Mouse (Mus musculus) adrenal gland, adult 8-10 months (tissue): ENCODE measurements at regions not wholly inside any gene's neighbourhood (a gene's known extent, or its start where the extent isn't known, plus 50 kb on each side); places are given as distances from the start of the nearest gene placed in this dataset.
A peak's percentile ranks its signal among the peaks of the same experiment; 100 is the strongest.
"Not testable (repeated sequence)": the region's sequence is repeated elsewhere in the genome, so short reads cannot be mapped to it uniquely, and the experiment has no call there.

Source experiments
- DNase-seq: peaks from one replicate; pipeline ENCODE4 v3.0.0; 2022

DNA sequence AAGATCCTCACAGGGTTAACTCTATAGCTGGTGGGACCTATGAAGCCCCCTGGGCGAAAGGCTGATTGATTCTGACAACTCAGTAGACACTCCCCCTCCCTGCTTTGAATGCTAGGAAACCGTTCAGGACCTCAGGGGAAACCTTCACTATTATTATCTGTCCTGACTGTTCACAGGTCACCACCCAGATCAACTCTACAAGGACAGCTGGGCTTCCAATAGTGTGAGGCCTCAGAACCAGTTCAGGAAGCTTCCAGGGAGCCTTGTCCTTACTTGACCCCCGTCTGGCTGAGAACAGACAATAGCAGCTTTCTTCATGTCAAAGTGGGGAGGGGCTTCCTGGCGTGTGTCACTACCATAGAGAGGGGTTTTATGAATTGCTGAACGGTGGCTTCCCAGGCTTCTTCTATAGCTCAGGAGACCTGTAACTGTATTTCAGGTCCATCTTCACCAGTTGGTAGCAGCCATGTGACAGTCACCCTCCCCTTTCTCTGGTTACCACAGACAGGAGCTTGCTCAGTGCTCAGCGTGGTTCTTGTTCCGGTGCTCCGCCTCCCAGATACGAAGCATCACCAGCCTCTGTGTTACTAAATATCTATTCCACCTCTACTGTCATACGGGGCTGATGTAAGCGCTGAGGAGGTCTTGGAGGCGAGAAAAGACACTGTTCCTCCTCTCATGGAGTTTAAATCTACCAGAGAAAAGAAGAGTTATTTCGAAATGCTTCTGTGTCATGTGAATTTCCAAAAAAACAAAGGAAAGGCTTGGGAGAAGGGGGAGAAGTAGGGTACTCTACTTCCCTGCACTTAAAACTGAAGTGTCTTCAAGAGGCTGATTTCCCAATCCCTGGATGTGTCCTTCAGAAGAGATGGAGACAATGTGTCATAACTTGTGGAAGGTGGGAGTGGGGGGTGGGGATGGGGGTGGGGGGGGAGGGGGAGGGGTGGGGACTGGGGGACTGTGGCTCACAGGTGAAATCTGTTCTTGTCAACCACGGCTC lies 96.9 kb downstream of the Vcpkmt start:
- peak; percentile 31 for DNase-seq

DNA sequence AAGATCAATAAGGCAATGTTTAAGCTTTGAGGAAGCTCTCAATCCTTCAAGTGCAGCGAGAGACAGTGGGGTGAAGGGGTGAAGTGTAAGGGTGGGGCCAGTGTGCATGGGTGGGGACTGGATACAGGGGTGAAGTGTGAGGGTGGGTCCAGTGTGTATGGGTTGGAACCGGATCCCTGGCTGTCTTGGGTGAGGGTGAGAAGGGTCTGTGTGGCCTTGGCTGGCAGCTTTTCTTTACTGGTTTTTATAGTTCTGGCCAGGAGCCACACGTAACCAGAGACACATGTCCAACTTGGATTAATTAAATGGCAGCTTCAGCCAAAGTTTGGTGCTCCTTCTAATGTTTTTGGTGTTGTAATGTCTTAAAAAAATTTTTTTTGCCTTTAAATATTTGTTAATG lies 101.4 kb downstream of the Vcpkmt start:
- no peak for DNase-seq

DNA sequence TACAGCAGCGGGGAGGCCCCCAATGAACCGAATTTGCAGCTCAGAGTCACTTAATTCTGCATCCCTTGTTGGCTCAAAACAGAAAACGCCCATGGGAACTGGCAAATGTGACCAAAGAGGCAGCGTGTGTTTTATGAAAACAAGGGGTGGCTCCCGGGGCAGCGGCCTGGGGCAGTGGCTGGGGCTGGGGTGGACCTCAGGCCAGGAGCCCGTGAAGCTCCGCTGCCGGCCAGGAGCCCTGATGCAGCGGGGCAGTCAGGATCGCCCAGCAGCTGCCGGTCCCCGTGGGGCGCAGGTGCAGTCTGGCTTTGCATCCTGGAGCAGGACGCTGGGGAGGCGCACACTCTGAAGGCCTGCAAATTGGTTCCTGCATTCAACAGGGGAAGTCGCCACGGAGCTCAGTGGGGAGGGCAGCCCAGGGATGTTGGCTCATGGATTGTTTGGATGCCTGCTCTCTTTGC lies 104.4 kb upstream of the Gm9887 start:
- no peak for DNase-seq

DNA sequence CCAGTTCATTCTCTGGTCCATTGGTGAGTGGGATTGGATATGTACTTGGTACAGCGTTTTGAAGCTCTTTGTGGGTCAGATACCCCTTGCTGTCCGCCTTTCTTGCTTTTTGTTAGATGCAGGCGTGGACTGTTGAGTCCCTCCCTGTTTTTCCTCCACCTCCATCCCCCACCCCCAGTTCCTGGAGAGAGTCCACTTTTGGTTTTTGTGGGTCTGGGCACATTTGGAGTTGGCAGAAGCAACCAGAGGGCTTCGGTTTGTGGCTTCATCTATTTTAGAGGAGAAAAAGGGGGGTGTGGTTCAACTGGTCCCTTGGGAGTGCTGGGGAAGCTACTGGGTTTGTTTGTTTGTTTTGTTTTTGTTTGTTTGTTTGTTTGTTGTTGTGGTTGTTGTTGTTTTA lies 103.9 kb upstream of the Gm9887 start:
- DNase-seq: no peak

DNA sequence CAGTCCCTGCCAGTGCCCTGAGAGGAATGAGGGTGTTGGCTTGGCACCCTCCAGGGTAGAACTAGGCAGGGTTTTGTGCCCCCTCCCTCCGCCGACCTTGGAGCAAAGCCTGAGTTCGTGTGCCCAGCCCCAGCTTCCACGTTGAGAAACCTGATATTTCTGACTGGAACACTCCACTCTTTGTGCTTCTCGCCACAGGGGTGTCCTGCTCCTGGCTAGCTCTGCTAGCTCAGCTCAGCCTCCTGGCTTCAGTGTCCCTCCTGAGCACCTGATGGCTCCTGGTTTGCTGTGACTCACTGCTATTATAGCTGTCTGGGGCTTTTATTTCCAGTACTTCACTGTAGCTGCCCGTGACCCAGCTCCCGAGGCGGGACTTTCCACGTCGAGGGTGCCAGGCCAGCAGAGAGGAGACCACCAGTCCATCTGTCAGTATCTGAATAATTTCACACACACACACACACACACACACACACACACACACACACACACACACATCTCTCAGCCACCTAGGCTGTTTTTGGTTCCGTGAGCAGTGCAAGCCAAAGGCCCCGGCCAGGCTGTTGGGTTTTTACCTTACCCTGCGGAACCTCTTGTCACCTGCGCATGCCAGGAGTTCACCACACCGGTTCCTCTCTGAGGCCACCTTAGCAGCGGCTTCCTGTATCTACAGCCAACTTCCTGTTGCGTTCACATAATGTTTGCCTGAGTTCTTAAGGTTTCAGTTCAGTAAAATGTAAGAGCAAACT lies 102.8 kb upstream of the Gm9887 start:
- no peak for DNase-seq

DNA sequence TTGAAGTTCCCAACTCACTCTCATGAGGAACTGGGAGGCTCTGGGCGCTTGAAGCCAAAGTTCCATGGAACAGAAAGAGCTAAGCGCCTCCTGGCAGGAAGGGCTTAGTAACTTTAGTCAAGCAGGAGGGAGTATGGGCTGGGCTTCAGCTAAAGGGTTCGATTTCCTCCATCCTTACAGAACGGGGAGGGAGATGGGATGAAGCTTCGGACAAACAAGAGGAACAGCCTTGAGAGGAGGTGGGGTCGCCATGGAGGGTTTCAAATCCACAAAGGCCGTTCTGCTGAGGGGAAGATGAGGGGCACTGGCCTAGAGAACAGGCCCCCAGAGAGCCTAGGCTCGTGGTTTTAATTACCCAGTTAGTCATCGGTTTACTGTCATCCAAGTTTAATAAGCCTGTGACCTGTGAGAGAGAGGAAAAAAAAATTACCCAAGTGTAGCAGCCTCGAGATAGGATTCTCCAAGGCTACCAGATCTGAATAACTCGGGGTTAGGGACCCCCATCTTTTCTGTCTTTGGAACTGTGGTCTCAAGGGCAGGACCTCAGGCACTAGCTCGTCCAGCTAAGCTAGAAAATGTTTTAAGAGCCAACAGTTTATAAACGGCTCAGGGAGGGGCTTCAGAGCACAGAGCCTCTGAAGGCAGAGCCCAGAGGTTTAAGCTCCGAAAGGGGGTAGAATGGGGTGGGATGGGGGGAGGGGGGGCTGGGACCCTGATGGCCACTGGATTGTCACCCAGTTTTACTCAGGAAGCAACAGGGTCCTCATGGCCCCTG lies 102.1 kb upstream of the Gm9887 start:
- DNase-seq: no peak

DNA sequence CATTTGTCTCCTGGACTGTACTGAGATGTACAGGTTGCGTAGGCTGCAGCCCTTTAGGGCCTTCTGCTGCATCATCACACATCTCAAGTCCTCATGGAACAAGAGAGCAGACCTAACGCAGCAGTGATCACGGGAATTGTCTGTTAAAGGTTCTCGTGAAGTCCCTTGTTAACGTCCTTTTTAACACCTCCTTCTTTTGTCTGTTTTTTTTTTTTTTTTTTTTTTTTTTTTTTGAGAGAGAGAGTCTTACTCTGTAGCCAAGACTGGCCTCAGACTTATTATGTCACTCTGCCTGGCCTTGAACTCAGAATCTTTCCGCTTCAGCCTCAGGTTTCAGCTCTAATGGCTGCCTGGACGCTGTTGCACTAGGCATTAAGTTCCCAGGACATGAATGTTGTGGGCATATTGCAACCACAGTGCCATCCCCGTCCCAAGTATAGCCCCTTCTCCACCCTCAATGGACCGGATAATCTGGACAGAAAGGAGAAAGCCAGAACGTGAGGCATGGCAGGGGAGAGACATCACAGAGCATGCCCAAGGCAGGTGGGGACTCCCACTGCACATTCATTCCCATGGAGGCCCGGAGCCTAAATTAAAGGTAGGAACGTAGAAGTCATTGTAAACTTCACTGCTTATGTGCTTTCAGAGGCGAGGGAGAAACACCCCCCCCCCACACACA lies 101.3 kb upstream of the Gm9887 start:
- DNase-seq: no peak

DNA sequence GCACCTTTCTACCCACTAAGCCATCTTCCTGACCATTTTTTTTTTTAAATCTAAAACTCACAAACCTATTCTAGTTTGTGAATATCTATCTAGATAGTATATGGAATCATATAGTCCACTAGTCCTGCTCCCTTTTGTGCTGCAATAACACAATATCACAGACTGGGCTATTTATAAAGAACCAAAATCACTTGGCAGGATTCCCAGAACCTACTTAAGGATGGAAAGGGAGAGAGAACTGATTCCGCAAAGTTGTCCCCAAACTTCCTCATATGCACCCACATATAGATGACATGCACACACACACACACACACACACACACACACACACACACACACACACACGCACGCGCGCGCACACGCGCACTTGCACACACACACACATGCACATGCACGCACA lies 100.7 kb upstream of the Gm9887 start:
- DNase-seq: no peak

DNA sequence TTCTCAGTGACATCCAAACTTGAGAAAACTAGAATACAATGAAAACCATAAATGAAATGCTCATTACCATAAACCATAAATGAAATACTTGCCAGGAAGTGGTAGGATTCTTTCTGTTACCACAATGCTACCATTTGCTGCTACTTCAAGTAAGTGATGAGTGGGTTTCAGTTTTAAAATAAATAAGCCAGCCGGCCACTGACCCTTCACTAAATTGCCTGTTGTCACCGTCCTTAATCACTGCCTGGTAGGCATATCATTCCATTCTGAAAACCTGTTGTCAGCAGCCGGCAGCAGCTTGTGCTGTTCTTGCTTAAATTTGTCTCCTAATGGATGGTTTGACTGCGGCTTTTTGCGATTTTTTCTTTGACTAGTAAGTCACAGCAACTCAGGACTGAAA lies 99.6 kb upstream of the Gm9887 start:
- no peak for DNase-seq

DNA sequence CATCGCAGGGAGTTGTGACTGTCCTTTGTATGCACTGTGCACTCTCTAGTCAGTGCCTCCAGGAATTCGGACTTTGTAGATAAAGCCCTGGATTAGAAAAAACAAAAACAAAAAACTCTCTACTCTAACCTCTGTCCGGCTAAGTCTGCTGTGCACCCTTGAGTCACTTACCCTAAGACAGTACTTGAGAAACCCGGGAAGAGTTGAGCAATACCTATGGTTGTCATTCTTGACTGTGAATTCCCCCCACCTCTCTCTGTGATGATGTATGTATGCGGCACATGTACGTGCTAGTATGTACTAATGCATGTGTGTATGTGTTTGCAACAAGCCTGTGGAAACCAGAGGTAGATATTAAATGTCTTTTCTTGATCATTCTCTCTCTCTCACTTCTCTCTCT lies 96.7 kb upstream of the Gm9887 start:
- no peak for DNase-seq

DNA sequence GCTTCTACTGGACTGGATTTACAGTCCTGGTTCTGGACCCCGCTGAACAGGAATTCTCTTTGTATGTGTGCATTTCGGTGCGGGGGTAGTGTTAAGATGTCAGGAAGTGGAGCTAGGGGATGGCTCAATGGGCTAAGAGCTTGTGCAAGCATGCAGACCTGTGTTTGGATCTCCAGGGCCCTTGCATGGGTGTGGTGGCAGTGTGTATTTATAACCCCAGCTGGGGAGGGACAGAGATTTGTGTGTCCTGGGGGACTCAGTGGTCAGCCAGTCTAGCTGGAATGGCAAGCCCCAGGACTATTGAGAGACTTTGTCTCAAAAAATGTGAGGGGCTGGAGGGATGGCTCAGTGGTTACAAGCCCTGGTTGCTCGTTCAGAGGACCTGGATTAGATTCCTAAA lies 95.1 kb upstream of the Gm9887 start:
- DNase-seq: no peak

DNA sequence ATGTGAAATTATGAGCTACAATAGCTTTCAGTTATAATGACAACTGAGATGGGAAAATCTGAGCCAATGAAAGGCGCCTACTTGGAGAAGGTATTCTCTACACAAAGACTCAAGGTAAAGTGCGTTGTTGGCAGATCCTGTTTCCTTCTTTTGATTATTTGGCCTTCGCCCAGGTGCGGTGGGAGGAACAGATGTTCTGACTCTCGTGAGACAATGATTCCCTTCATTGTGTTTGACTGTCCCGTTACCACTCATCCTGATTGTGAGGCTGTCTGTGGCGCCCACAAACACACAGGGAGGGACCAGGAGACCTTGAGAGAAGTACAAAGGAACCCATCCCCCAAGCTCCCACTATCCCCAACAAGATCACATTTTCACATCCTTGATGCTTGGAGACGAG lies 92.6 kb upstream of the Gm9887 start:
- no peak for DNase-seq

DNA sequence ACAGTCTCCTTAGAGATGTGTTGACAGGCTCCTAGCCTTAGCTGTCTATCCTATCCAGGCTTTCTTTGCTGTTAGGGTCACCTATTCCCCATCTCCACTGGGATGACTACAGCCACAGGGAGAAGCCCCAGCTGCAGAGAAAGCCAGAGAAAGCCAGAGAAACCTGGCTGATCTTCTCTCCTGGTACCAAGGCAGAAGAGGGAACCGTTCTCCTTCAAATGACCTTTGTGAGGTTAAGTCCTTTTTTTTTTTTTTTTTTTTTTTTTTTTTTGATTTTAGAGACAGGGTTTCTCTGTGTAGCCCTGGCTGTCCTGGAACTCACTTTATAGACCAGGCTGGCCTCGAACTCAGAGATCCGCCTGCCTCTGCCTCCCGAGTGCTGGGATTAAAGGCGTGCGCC lies 91.1 kb upstream of the Gm9887 start:
- DNase-seq: not testable (repeated sequence)

DNA sequence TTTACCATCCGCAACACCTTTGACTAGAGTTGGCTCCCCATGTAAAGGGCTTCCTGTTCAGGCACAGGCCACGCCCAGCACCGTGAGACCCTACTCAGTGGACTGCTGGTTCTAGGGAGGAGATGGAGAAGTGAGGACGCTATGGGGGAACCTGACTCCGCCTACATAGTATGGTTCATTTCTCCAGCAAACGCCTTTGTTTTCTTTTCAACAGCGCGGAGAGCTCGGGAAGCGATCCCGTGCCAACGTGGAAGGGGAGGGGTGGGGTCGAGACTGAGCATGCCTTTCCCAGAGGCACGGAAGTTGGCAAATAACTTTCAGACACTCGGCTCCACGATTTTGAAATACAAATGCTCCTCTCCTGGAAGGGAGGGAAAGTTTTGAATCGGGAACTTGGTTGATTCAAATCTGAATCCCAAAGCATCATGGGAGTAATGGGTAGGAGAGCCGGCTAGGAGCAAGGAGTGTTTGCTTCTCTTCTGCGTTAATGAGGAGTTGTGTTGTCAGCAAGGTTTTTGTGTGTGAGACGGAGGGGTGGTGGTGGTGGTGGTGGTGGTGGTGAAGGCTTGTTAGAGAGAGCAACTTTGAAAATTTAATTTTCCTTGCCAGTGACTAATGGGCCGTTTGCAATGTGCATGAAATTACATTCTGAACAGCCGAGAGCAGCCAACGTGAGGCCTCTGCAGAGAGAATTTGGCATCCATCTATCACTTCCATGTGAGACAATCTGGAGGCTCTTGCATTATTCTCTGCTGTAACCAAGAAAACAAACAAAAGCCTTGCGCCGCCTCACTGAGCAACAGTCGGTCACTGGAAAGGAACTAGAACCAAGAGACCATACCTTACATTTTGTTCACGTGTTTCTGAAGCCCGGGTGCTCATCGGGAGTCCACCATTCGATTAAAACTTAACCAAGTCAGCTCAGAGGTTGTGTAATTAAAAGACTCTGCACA lies 89.9 kb upstream of the Gm9887 start:
- DNase-seq: peak; percentile 36

DNA sequence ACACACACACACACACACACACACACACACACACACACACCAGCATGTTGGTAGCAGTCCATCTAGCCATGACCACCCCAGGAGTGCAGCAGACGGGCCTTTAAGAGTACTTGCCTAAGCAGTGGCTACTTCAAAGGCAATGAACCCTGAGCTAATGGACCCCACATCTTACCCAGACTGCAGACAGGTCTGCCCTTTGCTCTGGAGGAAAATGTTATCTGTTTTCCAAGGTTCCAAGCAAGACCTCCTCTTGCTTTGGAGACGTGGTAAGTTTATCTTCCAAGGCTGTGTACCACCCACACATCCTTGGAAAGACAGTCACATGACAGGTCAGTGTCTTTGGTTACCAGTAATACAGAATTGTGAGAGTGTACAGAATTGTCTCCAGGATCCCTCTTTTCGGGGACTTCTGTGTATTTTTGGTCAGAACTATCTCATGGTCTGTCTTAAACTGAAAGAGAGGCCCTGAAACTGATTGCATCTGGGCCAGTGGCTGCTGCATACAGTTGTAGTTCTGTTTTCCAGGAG lies 88.4 kb upstream of the Gm9887 start:
- no peak for DNase-seq

DNA sequence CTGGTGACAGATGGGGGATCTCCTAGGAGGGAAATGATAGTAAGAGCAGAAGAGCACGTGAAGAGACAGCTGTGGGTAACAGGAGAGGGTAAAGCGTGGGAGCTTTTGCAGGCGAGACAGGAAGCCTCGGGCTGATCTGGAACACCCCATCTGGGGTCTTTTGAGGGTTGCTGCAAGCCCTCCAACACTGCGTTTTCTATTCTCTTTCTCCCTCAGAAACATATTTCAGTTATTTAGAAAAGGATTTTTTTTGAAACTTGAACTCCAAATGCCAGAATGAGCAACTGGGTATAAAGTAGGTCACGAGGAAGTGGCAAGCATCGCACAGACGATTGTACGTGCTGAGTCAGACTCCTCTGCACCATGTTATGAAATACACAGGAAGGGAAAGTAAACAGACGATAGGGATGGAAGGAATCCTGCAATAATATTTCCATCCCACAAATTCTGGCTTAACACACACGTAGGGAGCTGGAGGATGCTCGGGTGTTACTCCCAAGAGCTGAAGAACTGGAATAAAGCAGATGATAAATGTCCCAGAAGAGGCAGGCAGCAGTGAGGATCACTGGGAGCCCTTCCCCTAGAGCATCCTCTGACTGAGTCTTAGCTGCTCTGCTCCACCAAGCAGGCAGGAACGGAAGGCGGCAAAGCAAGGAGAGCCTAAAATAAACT lies 86.0 kb upstream of the Gm9887 start:
- DNase-seq: peak; percentile 44

DNA sequence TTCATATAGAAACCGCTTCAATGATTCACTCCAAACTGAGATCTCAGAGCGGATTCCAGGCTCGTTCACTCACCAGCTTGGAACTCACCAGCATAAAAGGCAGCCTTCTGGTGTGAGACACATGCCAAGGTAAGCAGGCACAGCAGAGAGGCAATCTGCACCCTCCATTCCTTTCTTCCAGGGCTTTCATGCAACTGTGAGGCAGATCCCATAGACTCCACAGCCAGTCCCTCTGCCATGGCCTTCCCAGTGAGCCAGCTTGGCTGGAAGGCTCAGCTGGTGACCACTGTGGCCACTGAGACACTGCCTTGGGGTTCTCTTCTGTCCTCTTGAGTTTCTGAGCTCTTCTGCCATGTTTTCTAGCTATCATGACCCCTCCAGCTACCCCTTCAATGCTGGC lies 84.5 kb upstream of the Gm9887 start:
- no peak for DNase-seq

DNA sequence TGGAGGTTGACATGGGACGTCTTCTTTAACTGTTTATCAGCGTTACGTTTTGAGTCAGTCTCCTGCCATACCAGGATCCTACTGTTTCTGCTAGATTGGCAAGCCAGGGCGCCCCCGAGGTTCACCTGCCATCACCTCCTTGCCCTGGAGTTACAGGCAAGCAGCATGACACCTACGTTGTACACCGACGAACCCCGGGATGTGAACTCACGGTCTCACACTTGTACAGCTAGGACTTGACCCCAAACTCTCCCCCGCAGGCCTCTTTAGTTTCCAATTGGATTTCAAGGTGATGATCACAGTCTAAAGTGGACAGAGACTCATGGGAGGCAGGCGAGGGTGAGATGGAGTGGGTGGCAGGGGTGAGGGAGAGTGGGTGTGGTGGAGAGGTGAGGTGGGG lies 83.9 kb upstream of the Gm9887 start:
- DNase-seq: no peak

DNA sequence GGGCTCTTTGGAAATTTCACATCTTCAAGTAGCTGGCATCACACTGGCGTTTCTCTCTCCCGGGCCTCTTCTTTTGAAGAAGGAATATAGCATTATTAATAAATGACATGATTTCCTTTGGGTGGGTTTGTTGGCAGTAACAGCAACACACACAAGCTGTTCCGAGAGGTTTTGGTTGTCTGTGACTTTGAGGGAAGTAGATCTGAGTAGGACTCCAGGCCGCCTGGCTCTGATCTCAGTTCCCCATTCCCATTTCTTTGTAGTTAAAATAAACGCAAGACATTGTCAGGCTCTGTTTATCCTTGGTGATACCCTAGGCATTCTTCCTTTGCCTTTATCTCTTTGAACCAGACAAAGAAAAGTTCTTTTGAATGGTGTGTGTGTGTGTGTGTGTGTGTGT lies 83.3 kb upstream of the Gm9887 start:
- DNase-seq: no peak

DNA sequence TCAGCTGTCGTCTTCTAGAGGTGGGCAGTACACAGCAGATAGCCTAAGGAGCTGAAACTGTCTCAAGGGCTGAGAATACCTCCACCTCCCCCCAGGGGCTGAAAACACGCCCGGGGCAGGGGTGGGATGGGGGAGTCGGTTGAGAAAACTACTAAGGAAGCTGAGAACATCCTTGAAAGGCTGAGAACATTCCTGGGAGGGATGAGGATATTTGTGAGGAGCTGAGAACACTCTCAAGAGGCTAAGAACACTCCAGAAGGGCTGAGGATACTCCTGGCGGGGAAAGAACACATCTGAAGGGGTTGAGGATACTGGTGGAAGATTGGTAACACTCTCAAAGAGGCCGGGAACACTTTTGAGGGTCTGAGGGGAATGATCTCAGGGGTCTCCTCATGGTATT lies 81.3 kb upstream of the Gm9887 start:
- no peak for DNase-seq
